Mouse (Mus musculus): ENCODE results near the gene Gabrb2. TPM values are rescaled to one million over a fixed set of nuclear protein-coding genes. Genes with fewer than 3 reads are reported as not detected.

The Gabrb2 gene
- polyA plus RNA-seq, 1 experiment from 2014 or later: not detected

DNA sequence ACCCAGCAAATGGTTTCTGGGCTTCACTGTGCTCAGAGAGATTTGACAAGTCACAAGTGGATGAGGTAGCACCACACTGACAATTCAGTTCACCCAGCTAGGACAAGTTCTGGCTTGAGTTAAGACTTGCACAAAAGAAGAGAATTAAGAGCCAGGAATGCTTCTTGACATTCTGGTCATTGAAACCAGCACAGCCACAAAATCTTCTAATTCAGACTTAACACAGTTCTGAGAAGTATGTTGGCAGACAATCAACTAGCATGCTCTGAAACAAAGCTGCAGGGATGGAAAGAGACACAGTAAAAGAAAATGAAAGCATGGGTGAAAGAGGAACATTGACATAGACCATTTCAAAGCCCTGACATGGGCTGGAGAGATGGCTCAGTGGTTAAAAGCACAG lies 162.2 kb downstream of the Gabrb2 start:
- H3K4me3 ChIP-seq (ENCODE audit: inconsistent target): no peak overlapping the region
- H3K36me3 ChIP-seq (ENCODE audit: inconsistent target): no peaks in the 10 kb centered on the region
- no peaks in the 10 kb centered on the region for H3K79me2 ChIP-seq (ENCODE audit: inconsistent target)
- no peak overlapping the region for H3K27ac ChIP-seq

GRCm38 (mm10) chr11:42592418-42592817 lies 172.9 kb downstream of the Gabrb2 start:
- no peaks in the 10 kb centered on the region for H3K36me3 ChIP-seq (ENCODE audit: inconsistent target)
- H3K4me3 ChIP-seq (ENCODE audit: inconsistent target): no peak overlapping the region
- WGBS (ENCODE audit: missing documents): 86% methylated on average over 3 of the region's 3 CpGs
- H3K27ac ChIP-seq: no peak overlapping the region
- no peaks in the 10 kb centered on the region for H3K79me2 ChIP-seq (ENCODE audit: inconsistent target)

DNA sequence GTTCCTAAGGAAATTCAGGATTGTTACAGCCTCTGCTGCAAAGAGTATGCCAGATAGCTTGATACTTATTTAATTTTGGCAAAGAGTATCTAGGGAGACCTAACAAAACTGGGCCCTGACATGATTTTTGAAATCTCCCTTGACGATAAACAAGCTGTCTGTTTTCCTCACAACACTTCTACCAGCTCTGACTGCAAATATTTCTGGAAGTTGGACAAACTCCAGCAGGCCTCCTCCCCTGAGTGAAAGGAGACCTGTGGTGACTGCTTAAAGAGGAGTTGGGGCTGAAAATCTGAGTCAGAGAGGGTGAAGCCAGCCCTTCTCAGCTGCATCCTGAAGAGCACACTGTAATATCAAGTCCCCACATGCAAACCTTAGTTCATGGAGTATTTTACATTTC lies 186.7 kb downstream of the Gabrb2 start:
- Histone ChIP-seq H3K4me3 (ENCODE audit: inconsistent target) (no peak overlapping the region), H3K36me3 (ENCODE audit: inconsistent target) (no peaks in the 10 kb centered on the region), H3K27ac (no peak overlapping the region), H3K79me2 (ENCODE audit: inconsistent target) (no peaks in the 10 kb centered on the region)
- 100% methylated on average over 1 of the region's 1 CpGs for WGBS (ENCODE audit: missing documents)

GRCm38 (mm10) chr11:42609128-42609763 lies 189.7 kb downstream of the Gabrb2 start:
- Histone ChIP-seq H3K4me3 (ENCODE audit: inconsistent target) (no peak overlapping the region), H3K36me3 (ENCODE audit: inconsistent target) (no peaks in the 10 kb centered on the region), H3K79me2 (ENCODE audit: inconsistent target) (no peaks in the 10 kb centered on the region), H3K27ac (no peak overlapping the region)
- WGBS (ENCODE audit: missing documents): 93% methylated on average over 3 of the region's 3 CpGs

DNA sequence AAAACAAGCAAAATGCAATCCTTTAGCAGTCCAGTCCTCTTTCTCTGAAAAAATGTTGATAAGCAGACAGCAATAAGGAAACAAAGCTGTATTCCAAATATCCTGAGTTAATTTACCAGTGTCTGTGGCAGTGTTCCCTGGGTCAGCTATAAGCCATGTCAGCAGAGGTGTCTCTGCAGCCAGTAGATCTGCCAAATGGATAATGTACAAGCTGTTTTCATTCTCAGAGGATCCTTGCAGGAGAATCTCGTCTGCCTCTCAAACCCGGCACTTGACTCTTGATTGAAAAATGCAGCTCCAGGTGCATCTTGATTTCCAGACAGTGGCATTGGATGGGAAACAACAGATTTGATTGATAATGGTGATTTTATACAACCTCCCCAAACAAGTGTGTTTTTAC lies 198.6 kb downstream of the Gabrb2 start:
- Histone ChIP-seq H3K36me3 (ENCODE audit: inconsistent target) (no peaks in the 10 kb centered on the region), H3K27ac (no peak overlapping the region), H3K79me2 (ENCODE audit: inconsistent target) (no peaks in the 10 kb centered on the region), H3K4me3 (ENCODE audit: inconsistent target) (no peak overlapping the region)
- 73% methylated on average over 2 of the region's 2 CpGs for WGBS (ENCODE audit: missing documents)

- H3K36me3 ChIP-seq (ENCODE audit: inconsistent target): no peaks in the 10 kb centered on the region
- no peak overlapping the region for H3K4me3 ChIP-seq (ENCODE audit: inconsistent target)
- no peaks in the 10 kb centered on the region for H3K79me2 ChIP-seq (ENCODE audit: inconsistent target)
- 78% methylated on average over 4 of the region's 4 CpGs for WGBS (ENCODE audit: missing documents)
- no peak overlapping the region for H3K27ac ChIP-seq
Observed at GRCm38 (mm10) chr11:42621109-42621508, 201.6 kb downstream of the Gabrb2 start.

GRCm38 (mm10) chr11:42650111-42650510 lies 230.6 kb downstream of the Gabrb2 start:
- Histone ChIP-seq H3K79me2 (ENCODE audit: inconsistent target) (no peaks in the 10 kb centered on the region), H3K27ac (no peak overlapping the region), H3K4me3 (ENCODE audit: inconsistent target) (no peak overlapping the region), H3K36me3 (ENCODE audit: inconsistent target) (no peaks in the 10 kb centered on the region)
- 70% methylated on average over 5 of the region's 5 CpGs for WGBS (ENCODE audit: missing documents)

- Histone ChIP-seq H3K36me3 (ENCODE audit: inconsistent target) (no peaks in the 10 kb centered on the region), H3K79me2 (ENCODE audit: inconsistent target) (no peaks in the 10 kb centered on the region), H3K4me3 (ENCODE audit: inconsistent target) (no peak overlapping the region), H3K27ac (no peak overlapping the region)
Observed at GRCm38 (mm10) chr11:42651572-42651971, 232.0 kb downstream of the Gabrb2 start.

DNA sequence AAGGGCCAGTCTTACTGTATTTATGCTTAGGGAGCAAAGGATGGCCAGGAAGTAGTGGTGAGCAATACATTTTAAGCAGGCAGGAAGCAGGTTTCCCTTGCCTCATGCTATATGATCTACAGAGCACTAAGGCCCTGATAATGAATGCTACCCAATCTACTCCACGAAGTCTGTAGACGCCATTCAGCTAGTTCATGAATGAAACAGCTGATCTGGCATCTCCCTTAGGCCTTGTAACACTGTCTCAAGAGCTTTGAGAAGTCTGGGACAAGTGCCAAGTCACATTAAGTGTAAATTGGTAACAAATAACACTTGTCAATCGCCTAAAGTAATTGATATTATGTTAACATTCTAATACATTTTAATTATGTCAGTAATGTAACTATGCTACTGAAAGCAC lies 234.6 kb downstream of the Gabrb2 start:
- WGBS (ENCODE audit: missing documents): 78% methylated on average over 3 of the region's 3 CpGs
- Histone ChIP-seq H3K36me3 (ENCODE audit: inconsistent target) (no peaks in the 10 kb centered on the region), H3K4me3 (ENCODE audit: inconsistent target) (no peak overlapping the region), H3K79me2 (ENCODE audit: inconsistent target) (no peaks in the 10 kb centered on the region), H3K27ac (no peak overlapping the region)

DNA sequence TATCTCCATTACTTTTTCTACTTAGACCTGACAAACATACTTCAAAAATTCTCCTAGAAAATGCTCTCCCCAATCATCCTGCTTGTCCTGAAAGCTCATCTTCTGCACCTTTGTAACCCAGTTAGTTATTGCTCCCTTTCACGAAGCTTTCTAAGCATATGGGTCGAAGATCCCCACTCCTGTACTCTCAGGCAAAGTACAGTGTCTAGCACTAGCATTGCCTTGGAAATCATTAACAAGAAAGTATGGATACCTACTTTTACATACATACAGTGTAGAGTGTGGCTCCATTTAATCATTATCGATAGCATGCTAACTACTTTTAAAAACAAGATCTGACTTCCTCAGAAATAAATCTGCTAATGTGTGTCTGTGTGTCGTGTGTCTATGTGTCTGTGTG lies 249.1 kb downstream of the Gabrb2 start:
- no peak overlapping the region for H3K4me3 ChIP-seq (ENCODE audit: inconsistent target)
- no peaks in the 10 kb centered on the region for H3K36me3 ChIP-seq (ENCODE audit: inconsistent target)
- no peaks in the 10 kb centered on the region for H3K79me2 ChIP-seq (ENCODE audit: inconsistent target)
- no peak overlapping the region for H3K27ac ChIP-seq
- WGBS (ENCODE audit: missing documents): 86% methylated on average over 4 of the region's 4 CpGs

Other genes with a start within 250 kb of the Gabrb2 start
- not detected in 3 replicates for gene Gabra1, start 236.8 kb upstream of the Gabrb2 start, polyA plus RNA-seq (2018)
- gene Gabra6, start 98.7 kb upstream of the Gabrb2 start, polyA plus RNA-seq (2018): not detected in 3 replicates